Mouse (Mus musculus) R1 (cell line): ENCODE results near the gene Prkn.
A peak's percentile ranks its signal among the peaks of the same experiment; 100 is the strongest.

Experiments
- DNase-seq: peaks from one replicate; pipeline ENCODE4 v3.0.0-alpha.2; 2018; ENCODE audit warnings: low read depth, low spot score

The Prkn gene

DNA sequence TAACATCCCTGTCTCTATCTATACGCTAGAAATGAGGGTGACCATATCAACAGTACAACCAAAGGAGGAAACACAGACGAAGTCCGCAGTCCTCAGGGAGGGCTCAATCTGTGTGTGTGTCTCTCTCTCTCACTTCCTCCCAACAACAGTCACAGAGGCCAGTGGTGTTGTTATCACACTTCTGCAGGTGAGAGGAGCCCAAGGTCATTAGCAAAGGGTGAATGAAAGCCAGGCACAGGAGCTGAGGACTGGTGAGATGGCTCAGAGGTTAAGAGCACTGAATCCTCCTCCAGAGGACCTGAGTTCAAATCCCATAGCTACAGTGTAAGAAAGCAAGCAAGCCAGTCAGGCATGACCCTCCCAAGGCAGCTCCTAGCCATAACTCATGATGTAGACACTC is 1199.7 kb downstream of the Prkn start:
- DNase-seq: no peak

DNA sequence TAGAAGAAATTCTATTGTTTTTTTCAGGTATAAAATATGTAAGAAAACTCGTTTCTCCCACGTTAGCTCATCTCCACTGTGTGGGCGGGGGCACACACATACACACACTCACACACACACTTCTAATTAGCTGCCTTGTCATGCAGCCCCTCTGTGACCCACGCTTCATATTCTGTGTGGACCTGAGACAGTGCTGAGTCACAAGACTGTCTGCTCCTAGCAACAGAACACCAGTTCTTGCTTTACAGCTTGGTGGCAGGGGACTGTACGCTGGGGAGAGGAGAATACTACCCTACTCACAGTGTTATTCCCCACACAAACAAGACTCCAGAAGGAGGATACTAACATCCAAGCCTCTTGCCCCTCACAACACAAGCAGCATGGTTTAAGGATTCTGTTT is 1200.4 kb downstream of the Prkn start:
- no peak for DNase-seq

DNA sequence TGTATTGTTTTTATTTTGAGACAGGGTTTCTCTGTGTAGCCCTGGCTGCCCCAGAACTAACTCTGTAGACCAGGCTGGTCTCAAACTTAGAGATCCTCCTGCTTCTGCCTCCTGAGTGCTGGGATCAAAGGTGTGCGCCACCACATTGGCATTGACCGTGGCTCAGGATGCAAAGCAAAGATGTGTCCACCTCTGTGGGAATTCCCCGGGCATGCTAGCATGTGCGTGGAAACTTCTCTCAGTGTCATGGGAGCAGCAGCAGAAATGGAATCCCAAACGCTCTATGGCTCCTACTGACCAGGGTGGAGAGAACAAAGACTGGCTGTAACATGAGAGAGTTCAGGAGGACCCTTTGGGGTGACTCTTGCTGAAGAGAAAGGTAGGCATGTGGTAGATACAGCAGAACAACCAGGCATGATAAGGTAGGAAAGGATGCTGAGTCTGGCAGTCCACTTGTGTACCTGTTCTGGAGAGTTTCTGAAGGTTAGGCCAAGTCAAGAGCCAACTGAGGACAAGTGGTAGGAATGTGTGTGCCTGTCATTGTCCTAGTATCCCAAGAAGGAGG is 1201.0 kb downstream of the Prkn start:
- DNase-seq: no peak

GRCm38 (mm10) chr17:12042561-12043256 is 1202.5 kb downstream of the Prkn start:
- DNase-seq: peak; percentile 62

DNA sequence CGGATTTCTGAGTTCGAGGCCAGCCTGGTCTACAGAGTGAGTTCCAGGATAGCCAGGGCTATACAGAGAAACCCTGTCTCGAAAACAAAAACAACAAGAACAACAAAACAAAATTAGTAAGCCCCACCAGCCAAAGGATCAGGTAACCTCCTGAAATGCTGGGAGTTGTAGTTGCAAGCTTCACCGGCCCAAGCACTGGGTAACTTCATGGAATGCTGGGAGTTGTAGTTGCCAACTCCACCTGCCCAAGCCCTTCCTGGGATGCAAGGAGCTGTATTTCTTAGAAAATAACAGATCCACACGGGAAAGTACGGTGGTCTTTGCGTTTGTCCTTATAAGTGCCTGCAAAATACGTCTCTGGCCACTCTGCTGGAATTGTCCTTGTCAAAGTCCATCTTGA is 1204.0 kb downstream of the Prkn start:
- DNase-seq: peak; percentile 74

DNA sequence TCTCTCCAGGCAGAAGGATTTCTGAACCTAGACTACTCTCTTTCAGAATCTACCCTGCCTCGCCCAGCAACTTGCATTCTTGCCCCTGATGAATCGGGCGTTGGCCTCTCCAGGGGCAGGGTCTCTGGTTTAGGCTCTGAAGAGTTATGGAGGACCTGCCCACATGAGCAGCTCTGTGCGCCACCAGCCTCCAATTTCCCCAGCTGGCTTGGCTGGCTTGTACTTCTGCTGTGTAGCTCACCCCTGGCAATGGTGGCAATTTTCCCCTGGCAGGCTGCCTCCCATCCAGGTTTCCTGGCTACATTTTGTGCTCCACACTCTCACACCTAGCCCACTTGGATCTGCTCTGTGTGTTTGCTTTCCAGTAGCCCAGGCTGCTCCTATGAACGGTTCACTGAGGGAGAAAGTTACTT is 1205.7 kb downstream of the Prkn start:
- DNase-seq: peak; percentile 85

GRCm38 (mm10) chr17:12047032-12047431 is 1206.8 kb downstream of the Prkn start:
- DNase-seq: peak; percentile 50

DNA sequence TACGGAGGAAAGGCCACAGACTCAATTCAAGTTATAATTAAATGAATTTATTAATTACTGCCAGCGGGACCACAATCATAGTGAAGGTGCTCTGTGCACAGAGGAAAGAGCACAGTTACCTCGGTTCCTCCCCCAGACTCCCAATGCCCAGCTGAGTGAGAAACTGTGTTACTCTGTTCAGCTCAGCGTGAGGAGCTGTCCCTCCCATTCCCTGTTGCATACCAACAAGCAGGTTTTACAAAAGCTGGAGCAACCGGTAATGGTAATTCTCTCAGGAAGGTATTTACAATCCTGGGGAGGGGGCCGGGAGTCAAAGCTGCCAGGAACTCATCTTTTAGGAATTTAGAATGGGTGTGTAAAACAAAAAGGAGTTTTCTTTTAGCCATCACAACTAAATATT is 1207.3 kb downstream of the Prkn start:
- peak; percentile 96 for DNase-seq

DNA sequence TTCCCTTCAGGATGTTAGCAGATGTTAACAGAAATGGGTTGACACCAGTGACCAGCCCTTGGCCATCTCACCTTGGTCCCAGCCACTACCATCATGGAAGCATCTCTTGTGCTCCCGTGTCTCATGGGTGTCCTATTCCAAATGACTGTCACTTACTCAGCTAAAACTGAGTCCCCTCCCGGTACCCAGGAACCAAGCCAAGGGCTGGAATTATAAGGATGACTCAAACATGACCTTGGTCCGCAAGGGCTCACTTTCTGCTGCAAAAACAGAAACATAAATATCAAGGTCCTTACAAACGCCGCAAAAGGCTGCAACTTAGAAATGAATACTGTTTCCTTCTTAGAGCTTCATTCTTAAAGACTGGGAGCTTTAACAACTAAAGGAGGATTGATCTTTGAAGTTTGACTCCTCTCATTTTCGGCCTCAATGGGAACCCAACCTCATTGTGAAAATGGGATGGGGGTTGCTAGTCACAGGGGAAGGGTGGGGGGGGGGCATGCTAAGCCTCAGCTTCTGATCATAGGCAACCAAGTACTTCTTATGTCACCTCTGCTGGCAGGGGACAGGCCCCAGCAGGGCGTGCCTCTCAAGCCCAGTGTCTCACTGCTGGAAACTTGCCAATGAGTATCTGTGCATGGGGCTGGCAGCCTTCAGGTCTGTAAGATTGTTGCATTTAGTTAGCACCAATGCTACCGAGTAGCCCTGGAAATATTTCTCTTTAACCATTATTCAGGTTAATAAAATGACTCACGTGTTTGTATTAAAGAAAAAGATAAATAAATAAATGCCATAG is 1208.7 kb downstream of the Prkn start:
- DNase-seq: no peak

GRCm38 (mm10) chr17:12050261-12050660 is 1210.1 kb downstream of the Prkn start:
- no peak for DNase-seq

- no peak for DNase-seq
Observed at GRCm38 (mm10) chr17:12051031-12051430, 1210.8 kb downstream of the Prkn start.

DNA sequence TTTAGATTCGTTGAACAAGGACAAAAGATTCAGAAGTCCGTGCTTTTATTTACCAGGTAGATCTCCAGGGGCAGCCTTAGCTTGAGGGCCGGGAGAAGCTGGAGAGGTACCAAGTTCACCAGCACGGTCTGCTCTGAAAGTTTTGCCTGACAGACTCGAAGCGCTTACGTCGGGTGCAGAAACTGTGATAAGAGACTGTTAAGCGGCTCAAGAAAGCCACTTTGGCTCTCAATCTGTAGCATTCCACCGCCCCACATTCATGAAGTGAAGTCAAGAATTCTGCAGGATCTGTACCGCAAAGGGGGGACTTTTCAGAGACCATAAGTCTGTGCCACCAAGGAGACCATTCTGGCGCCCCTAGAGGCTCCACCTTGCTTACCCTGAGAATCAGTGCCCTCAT is 1212.5 kb downstream of the Prkn start:
- DNase-seq: no peak

DNA sequence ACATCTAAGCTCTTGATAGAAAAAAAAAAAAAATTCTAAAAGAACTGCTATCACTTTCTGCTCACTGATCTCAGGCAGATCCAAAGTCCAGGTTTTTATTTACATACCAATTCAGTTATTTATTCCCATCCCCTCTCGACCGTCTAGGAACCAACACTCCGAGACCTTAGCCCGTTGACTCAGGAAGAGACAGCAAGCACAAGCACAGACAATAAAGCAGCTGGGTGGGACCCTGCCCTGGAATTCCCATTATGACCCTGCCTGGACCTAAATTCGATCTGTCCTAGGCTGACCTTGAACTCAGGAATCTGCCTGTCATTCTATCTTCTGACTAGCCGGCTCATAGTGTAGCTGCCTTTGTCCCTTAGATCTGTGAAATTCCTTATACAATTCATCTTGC is 1218.9 kb downstream of the Prkn start:
- DNase-seq: peak; percentile 73

GRCm38 (mm10) chr17:12061381-12061780 is 1221.2 kb downstream of the Prkn start:
- no peak for DNase-seq

DNA sequence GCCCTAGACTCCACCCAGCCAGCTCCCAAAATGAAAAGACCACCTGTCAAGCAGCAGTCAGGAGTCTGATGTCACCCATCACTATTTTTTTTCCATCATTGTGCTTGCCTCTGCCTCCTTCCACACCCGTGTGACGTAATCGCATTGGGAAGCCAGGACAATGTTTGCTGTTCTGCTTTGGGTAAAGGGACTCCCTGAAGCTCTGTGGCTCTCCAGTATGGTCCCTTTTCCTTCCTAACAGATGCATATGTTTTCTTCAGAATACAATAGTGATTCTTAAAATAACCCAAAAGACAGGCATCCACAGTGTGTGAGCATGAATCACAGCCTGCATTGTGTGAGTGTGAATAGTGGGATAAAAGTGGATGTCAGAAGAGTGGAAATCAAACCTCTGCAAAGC is 1222.7 kb downstream of the Prkn start:
- DNase-seq: no peak

GRCm38 (mm10) chr17:12063533-12063932 is 1223.3 kb downstream of the Prkn start:
- no peak for DNase-seq

- DNase-seq: no peak
Observed at GRCm38 (mm10) chr17:12066054-12066453, 1225.9 kb downstream of the Prkn start.

DNA sequence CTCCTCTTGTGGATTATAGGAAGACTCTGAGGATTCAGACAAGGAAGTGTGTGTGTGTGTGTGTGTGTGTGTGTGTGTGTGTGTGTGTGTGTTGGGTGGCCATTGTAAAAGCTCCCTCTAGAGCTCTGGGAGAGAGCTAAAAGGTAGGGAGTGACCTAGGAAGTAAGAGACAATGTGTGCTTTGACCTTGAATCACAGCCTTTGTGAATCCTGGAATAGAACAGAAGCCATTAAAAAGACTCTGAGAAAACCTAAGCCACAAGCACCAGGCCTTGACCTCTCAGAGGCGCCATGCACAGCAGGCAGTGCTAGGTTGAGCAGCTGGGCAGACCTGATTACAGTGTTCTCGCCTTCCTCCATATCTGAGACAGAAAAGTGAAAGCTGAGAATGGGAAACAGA is 1236.6 kb downstream of the Prkn start:
- DNase-seq: peak; percentile 79

- no peak for DNase-seq
Observed at GRCm38 (mm10) chr17:12080656-12081495, 1240.7 kb downstream of the Prkn start.

- no peak for DNase-seq
Observed at GRCm38 (mm10) chr17:12082201-12082600, 1242.0 kb downstream of the Prkn start.

DNA sequence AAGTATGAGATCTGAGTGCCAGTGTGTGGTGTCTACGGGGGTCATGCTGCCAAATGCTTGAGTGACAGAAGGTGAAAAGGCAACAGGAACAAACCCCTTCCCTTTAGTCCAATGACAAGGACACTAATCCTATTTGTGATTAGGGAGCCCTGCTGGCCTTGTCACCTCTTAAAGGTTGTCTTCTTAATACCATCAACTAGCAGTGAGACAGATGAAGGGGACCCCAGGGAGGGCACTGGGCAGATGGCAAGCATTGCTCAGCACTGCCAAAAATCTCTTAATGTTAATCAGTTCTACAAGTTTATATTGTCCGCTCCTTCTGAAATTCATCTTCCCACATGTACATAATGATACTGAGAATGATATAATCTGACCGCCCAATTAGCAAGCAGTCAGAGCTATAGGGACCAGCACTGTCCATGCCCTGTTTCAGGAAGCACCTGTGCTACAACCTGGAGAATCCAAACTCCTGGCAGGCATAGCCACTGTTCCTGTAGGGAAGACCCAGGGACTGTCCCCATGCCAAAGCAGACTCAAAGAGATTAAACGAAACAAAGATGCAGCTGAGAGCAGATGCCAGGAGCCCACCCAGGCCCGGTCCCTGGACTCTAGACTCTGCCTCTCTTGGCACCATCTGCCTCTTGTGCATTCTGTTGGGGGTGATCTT is 1250.2 kb downstream of the Prkn start:
- DNase-seq: no peak
